Mouse (Mus musculus): ENCODE results near the gene Dnah12. TPM values are rescaled to one million over a fixed set of nuclear protein-coding genes. Genes with fewer than 3 reads are reported as not detected.

Gene Dnah12
- polyA plus RNA-seq, 1 experiment from 2014 or later = 0.26 TPM

DNA sequence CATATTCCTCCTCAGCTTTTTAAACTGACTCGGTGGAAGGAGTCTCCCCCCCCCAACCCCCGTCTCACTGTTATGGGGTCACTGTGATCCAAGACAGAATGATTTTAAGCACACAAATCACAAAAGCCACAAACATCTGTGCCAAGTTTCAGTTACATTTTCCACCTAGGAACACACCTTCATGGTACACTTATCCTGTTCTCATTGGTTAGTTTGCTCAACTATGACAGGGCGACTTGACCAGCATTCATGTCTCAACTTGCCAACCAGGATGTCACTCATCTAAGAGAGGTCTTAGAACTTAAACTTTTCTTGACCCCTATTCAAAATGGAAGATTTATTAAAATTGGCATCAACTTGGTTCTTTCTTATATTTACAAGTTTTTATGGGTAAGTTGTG lies 31.8 kb downstream of the Dnah12 start:
- DNase-seq (ENCODE audit: low spot score) (no peak), ATAC-seq (replicated peaks; ENCODE audit: low FRiP score, low read depth) (no peak)
- Histone ChIP-seq H3K27me3 (ENCODE audit: insufficient read depth, low read length) (no peaks in the 10 kb centered on the region), H3K4me3 (replicated peaks; ENCODE audit: low read depth, low read length) (no peak overlapping the region), H3K4me2 (ENCODE audit: low read length) (no peak overlapping the region), H3K9me3 (replicated peaks; ENCODE audit: low read length) (no peaks in the 10 kb centered on the region), H3K36me3 (ENCODE audit: insufficient read depth, low read length) (no peaks in the 10 kb centered on the region), H3K9ac (ENCODE audit: low read depth, low read length) (no peak overlapping the region), H3K4me1 (replicated peaks; ENCODE audit: insufficient read depth, low read length) (no peaks in the 10 kb centered on the region), H3K27ac (no peak overlapping the region)
- TF ChIP-seq CTCF (IDR thresholded peaks at IDR 0.05; ENCODE audit: low read depth) = no peak
- 83% methylated on average over 3 of the region's 3 CpGs for WGBS

GRCm38 (mm10) chr14:26758566-26758965 lies 65.5 kb downstream of the Dnah12 start:
- TF ChIP-seq CTCF (IDR thresholded peaks at IDR 0.05; ENCODE audit: low read depth) = no peak
- no peak overlapping the region for H3K4me2 ChIP-seq (ENCODE audit: low read length)
- no peak overlapping the region for H3K27ac ChIP-seq
- no peak overlapping the region for H3K9ac ChIP-seq (ENCODE audit: low read depth, low read length)
- H3K4me1 ChIP-seq (replicated peaks; ENCODE audit: insufficient read depth, low read length) = no peaks in the 10 kb centered on the region
- H3K9me3 ChIP-seq (replicated peaks; ENCODE audit: low read length) = no peaks in the 10 kb centered on the region
- DNase-seq (ENCODE audit: low spot score) (no peak), ATAC-seq (replicated peaks; ENCODE audit: low FRiP score, low read depth) (no peak)
- no peaks in the 10 kb centered on the region for H3K36me3 ChIP-seq (ENCODE audit: insufficient read depth, low read length)
- WGBS = 74% methylated on average over 8 of the region's 8 CpGs
- H3K4me3 ChIP-seq (replicated peaks; ENCODE audit: low read depth, low read length) = no peak overlapping the region
- H3K27me3 ChIP-seq (ENCODE audit: insufficient read depth, low read length) = no peaks in the 10 kb centered on the region

DNA sequence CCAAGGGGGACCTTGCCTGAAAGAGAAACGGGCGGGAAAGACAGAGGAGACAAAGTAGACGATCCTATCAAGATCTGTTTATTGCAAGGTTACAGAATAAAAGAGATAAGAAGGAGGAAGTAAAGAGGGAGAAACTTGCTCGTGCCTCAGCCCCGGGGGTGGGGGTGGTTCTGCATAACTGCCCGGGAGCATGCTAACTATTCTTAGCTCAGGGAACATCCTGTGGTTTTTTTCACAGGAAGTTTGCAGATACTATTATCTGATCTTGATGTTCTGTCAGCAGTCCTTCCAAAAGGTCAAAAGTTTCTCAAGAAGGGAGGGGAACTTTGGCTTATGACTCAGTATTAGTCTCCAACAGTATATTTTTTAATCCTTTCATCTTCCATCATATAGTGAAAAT lies 71.8 kb downstream of the Dnah12 start:
- no peaks in the 10 kb centered on the region for H3K4me1 ChIP-seq (replicated peaks; ENCODE audit: insufficient read depth, low read length)
- no peaks in the 10 kb centered on the region for H3K27me3 ChIP-seq (ENCODE audit: insufficient read depth, low read length)
- no peak overlapping the region for H3K9ac ChIP-seq (ENCODE audit: low read depth, low read length)
- ATAC-seq (replicated peaks; ENCODE audit: low FRiP score, low read depth) (no peak), DNase-seq (ENCODE audit: low spot score) (no peak)
- WGBS = 80% methylated on average over 6 of the region's 6 CpGs
- H3K36me3 ChIP-seq (ENCODE audit: insufficient read depth, low read length) = no peaks in the 10 kb centered on the region
- no peak overlapping the region for H3K4me3 ChIP-seq (replicated peaks; ENCODE audit: low read depth, low read length)
- no peak for TF ChIP-seq CTCF (IDR thresholded peaks at IDR 0.05; ENCODE audit: low read depth)
- H3K27ac ChIP-seq = no peak overlapping the region
- H3K4me2 ChIP-seq (ENCODE audit: low read length) = no peak overlapping the region
- no peaks in the 10 kb centered on the region for H3K9me3 ChIP-seq (replicated peaks; ENCODE audit: low read length)

GRCm38 (mm10) chr14:26768195-26768594 lies 75.1 kb downstream of the Dnah12 start:
- no peaks in the 10 kb centered on the region for H3K36me3 ChIP-seq (ENCODE audit: insufficient read depth, low read length)
- no peak for TF ChIP-seq CTCF (IDR thresholded peaks at IDR 0.05; ENCODE audit: low read depth)
- no peaks in the 10 kb centered on the region for H3K4me1 ChIP-seq (replicated peaks; ENCODE audit: insufficient read depth, low read length)
- whole genome bisulfite sequencing = 80% methylated on average over 4 of the region's 4 CpGs
- DNase-seq (ENCODE audit: low spot score) (no peak), ATAC-seq (replicated peaks; ENCODE audit: low FRiP score, low read depth) (no peak)
- no peak overlapping the region for H3K9ac ChIP-seq (ENCODE audit: low read depth, low read length)
- no peaks in the 10 kb centered on the region for H3K9me3 ChIP-seq (replicated peaks; ENCODE audit: low read length)
- H3K27me3 ChIP-seq (ENCODE audit: insufficient read depth, low read length) = no peaks in the 10 kb centered on the region
- no peak overlapping the region for H3K4me2 ChIP-seq (ENCODE audit: low read length)
- no peak overlapping the region for H3K27ac ChIP-seq
- H3K4me3 ChIP-seq (replicated peaks; ENCODE audit: low read depth, low read length) = no peak overlapping the region

GRCm38 (mm10) chr14:26773536-26773935 lies 80.5 kb downstream of the Dnah12 start:
- no peak overlapping the region for H3K4me2 ChIP-seq (ENCODE audit: low read length)
- H3K36me3 ChIP-seq (ENCODE audit: insufficient read depth, low read length) = no peaks in the 10 kb centered on the region
- WGBS = 80% methylated on average over 4 of the region's 4 CpGs
- DNase-seq (ENCODE audit: low spot score) = no peak
- no peak overlapping the region for H3K27ac ChIP-seq
- H3K27me3 ChIP-seq (ENCODE audit: insufficient read depth, low read length) = no peaks in the 10 kb centered on the region
- H3K9me3 ChIP-seq (replicated peaks; ENCODE audit: low read length) = no peaks in the 10 kb centered on the region
- no peak for ATAC-seq (replicated peaks; ENCODE audit: low FRiP score, low read depth)
- H3K4me1 ChIP-seq (replicated peaks; ENCODE audit: insufficient read depth, low read length) = no peaks in the 10 kb centered on the region
- TF ChIP-seq CTCF (IDR thresholded peaks at IDR 0.05; ENCODE audit: low read depth) = no peak
- no peak overlapping the region for H3K4me3 ChIP-seq (replicated peaks; ENCODE audit: low read depth, low read length)
- H3K9ac ChIP-seq (ENCODE audit: low read depth, low read length) = no peak overlapping the region

DNA sequence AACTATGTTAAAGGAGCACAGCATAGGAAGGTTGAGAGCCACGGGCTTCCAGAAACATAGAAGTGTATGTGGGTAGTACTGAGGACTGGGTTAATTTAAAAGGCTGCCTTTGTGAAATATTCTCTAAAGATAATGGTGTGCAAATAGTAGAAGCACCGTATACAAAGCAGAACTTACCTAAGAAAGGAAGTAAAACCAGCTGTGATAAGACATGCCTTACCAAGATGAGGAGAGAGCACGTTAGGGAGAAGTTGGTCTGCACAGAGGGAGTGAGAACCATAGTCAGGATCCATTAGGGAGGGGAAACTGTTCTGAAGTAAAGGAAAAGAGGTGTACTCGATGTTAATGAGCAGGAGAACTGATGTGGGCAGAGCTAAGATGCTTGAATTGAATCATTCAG lies 90.7 kb downstream of the Dnah12 start:
- Histone ChIP-seq H3K9me3 (replicated peaks; ENCODE audit: low read length) (no peaks in the 10 kb centered on the region), H3K36me3 (ENCODE audit: insufficient read depth, low read length) (no peaks in the 10 kb centered on the region), H3K27me3 (ENCODE audit: insufficient read depth, low read length) (no peaks in the 10 kb centered on the region), H3K4me3 (replicated peaks; ENCODE audit: low read depth, low read length) (no peak overlapping the region), H3K9ac (ENCODE audit: low read depth, low read length) (no peak overlapping the region), H3K4me2 (ENCODE audit: low read length) (no peak overlapping the region), H3K4me1 (replicated peaks; ENCODE audit: insufficient read depth, low read length) (no peaks in the 10 kb centered on the region), H3K27ac (no peak overlapping the region)
- ATAC-seq (replicated peaks; ENCODE audit: low FRiP score, low read depth) = no peak
- 68% methylated on average over 4 of the region's 4 CpGs for WGBS
- DNase-seq (ENCODE audit: low spot score) = no peak
- no peak for TF ChIP-seq CTCF (IDR thresholded peaks at IDR 0.05; ENCODE audit: low read depth)

DNA sequence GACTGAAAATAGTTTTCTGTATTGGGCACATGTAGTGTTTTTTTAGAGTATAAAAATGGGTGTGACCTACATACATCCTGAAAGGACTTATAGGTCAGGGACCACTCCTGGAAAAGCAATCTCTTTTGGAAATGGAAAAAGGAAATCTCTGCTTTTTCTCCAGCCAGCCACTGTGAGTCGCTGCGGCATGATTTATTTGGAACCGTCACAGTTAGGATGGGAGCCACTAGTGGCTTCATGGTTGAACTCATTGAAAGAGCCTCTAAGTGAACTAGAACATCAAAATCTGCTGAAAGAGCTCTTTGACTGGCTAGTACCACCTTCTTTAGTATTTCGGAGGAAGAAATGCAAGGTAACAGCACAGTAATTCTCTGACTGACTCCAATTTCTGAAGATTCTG lies 92.6 kb downstream of the Dnah12 start:
- Histone ChIP-seq H3K4me1 (replicated peaks; ENCODE audit: insufficient read depth, low read length) (no peaks in the 10 kb centered on the region), H3K9me3 (replicated peaks; ENCODE audit: low read length) (no peaks in the 10 kb centered on the region), H3K4me2 (ENCODE audit: low read length) (no peak overlapping the region), H3K27ac (no peak overlapping the region), H3K9ac (ENCODE audit: low read depth, low read length) (no peak overlapping the region), H3K36me3 (ENCODE audit: insufficient read depth, low read length) (no peaks in the 10 kb centered on the region), H3K27me3 (ENCODE audit: insufficient read depth, low read length) (no peaks in the 10 kb centered on the region), H3K4me3 (replicated peaks; ENCODE audit: low read depth, low read length) (no peak overlapping the region)
- DNase-seq (ENCODE audit: low spot score) (peak; percentile 38), ATAC-seq (replicated peaks; ENCODE audit: low FRiP score, low read depth) (no peak)
- 55% methylated on average over 4 of the region's 4 CpGs for WGBS
- peak; percentile 63 for TF ChIP-seq CTCF (IDR thresholded peaks at IDR 0.05; ENCODE audit: low read depth)

Measured in kidney, postnatal 0 days (tissue).